Mouse (Mus musculus) midbrain, postnatal 0 days (tissue): ENCODE data around the gene Fcgr2b. TPM values are rescaled to one million over a fixed set of nuclear protein-coding genes. Genes with fewer than 3 reads are reported as not detected.

ENCODE experiments used
- ATAC-seq: fragments of 200-750 bp; cut with Nextera tagmentation; 2 replicates; pipeline ENCODE4 v1.8.0; 2017; ENCODE audit warnings: moderate number of reproducible peaks, mild to moderate bottlenecking, moderate TSS enrichment, moderate library complexity; ENCODE audit not compliant: low FRiP score
- DNase-seq: peaks from one replicate; pipeline ENCODE4 v3.0.0-alpha.2; 2015; ENCODE audit warnings: low spot score
- H3K27ac ChIP-seq: fragments of 300-500 bp; sonication (generic); 2 replicates; pipeline ENCODE4 v1.5.1; 2014; ENCODE audit warnings: low read depth, mild to moderate bottlenecking, low read length, mixed read lengths
- H3K27me3 ChIP-seq: fragments of 300-500 bp; sonication (generic); 2 replicates; pipeline ENCODE4 v1.6.1; 2014; ENCODE audit warnings: low read length, control low read depth, mixed read lengths; ENCODE audit not compliant: insufficient read depth
- H3K36me3 ChIP-seq: fragments of 300-500 bp; sonication (generic); 2 replicates; pipeline ENCODE4 v1.6.1; 2014; ENCODE audit warnings: low read length, control low read depth, mixed read lengths; ENCODE audit not compliant: insufficient read depth
- H3K4me1 ChIP-seq: fragments of 300-500 bp; sonication (generic); 2 replicates; pipeline ENCODE4 v1.6.1; 2014; ENCODE audit warnings: mild to moderate bottlenecking, control low read depth, antibody characterized with exemption, low read length, mixed read lengths; ENCODE audit not compliant: insufficient read depth
- H3K4me2 ChIP-seq: fragments of 300-500 bp; sonication (generic); 2 replicates; pipeline ENCODE4 v1.6.1; 2014; ENCODE audit warnings: low read depth, mild to moderate bottlenecking, low read length, mixed read lengths; ENCODE audit not compliant: poor library complexity, severe bottlenecking
- H3K4me3 ChIP-seq: fragments of 300-500 bp; sonication (generic); 2 replicates; pipeline ENCODE4 v1.5.1; 2014; ENCODE audit warnings: low read depth, mild to moderate bottlenecking, low read length, moderate library complexity
- H3K9ac ChIP-seq: fragments of 300-500 bp; sonication (generic); replicated peaks from 2 replicates; pipeline ENCODE4 v1.6.1; 2014; ENCODE audit warnings: mild to moderate bottlenecking, low read length, moderate library complexity, mixed read lengths; ENCODE audit not compliant: poor library complexity, severe bottlenecking
- H3K9me3 ChIP-seq: fragments of 300-500 bp; sonication (generic); 2 replicates; pipeline ENCODE4 v1.6.1; 2016; ENCODE audit warnings: low read length, control low read depth
- CTCF ChIP-seq: IDR thresholded peaks from 2 replicates; pipeline ENCODE4 v1.5.1; 2016; ENCODE audit warnings: antibody characterized with exemption, mild to moderate bottlenecking
- WGBS: fragments of 180-500 bp; shearing (Covaris S2); extraction: QIAGEN DNeasy Blood & Tissue Kit; methylation state at CpG from one replicate; pipeline ENCODE4 v1.1.7; 2014; 5-methylcytosine and 5-hydroxymethylcytosine counted together
- polyA plus RNA-seq: library from polyadenylated mRNA; unstranded; fragments of >200 nt; fragmentation: Nextera tagmentation; extraction: Ambion mirVana; gene quantifications from 2 replicates; pipeline ENCODE4 v1.2.1, GENCODE M21; 2015
- total RNA-seq: library from RNA; depleted of rRNA; stranded (reverse); fragments of >200 nt; gene quantifications from 2 replicates; pipeline ENCODE4 v1.2.3, GENCODE M21; 2014

Gene Fcgr2b
- total and polyA plus RNA-seq, 2 experiments from 2014 or later = 2.1 to 6.6 TPM

GRCm38 (mm10) chr1:170996753-170997152, 20.4 kb upstream of the Fcgr2b start:
- no peaks in the 10 kb centered on the region for H3K4me1 ChIP-seq
- H3K4me2 ChIP-seq = no peak overlapping the region
- no peak overlapping the region for H3K27ac ChIP-seq
- H3K36me3 ChIP-seq = no peaks in the 10 kb centered on the region
- DNase-seq (peak; percentile 53), ATAC-seq (no peak)
- H3K9me3 ChIP-seq = no peaks in the 10 kb centered on the region
- 58% methylated on average over 3 of the region's 3 CpGs for WGBS
- TF ChIP-seq CTCF = peak; percentile 73
- H3K4me3 ChIP-seq = no peak overlapping the region
- no peaks in the 10 kb centered on the region for H3K27me3 ChIP-seq
- no peak overlapping the region for H3K9ac ChIP-seq

DNA sequence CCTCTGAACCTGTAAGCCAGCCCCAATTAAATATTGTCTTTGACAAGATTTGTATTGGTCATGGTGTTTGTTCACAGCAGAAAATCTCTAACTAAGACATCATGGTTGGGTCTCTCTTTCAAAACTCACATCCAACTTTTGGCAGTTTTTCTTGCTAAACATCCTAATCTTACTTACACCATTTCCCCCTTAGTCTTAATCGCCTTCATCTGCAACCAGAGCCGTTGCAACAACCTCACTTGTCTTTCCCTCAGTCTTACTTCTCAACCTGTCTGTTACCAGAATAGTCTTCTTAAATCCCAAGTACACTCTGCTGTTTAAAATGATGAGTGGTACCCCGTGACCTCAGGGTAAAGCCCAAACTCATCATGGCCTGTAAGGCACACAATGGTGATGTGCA, 19.7 kb upstream of the Fcgr2b start:
- no peak for TF ChIP-seq CTCF
- Histone ChIP-seq H3K27me3 (no peaks in the 10 kb centered on the region), H3K4me3 (no peak overlapping the region), H3K9ac (no peak overlapping the region), H3K9me3 (no peaks in the 10 kb centered on the region), H3K27ac (no peak overlapping the region), H3K4me1 (no peaks in the 10 kb centered on the region), H3K4me2 (no peak overlapping the region), H3K36me3 (no peaks in the 10 kb centered on the region)
- no peak for ATAC-seq
- WGBS = 82% methylated on average over 3 of the region's 3 CpGs
- DNase-seq = no peak

DNA sequence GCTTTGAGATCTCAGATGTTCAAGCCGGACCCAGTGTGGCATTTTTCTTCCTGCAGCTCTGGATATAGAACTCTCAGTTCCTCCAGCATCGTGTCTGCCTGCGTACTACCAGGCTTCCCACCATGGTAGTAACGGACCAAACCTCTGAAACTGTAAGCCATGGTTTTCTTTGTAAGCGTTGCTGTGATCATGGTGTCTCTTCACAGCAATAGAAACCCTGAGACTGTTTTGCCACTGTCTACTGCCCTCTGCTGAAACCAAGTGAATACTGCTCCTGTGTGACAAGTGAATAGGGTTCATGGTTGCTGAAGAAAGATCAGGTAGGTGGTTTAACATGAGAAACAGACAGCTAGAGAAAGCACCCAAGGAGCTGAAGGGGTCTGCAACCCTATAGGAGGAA, 16.2 kb upstream of the Fcgr2b start:
- no peaks in the 10 kb centered on the region for H3K36me3 ChIP-seq
- DNase-seq = peak; percentile 49
- 64% methylated on average over 5 of the region's 5 CpGs for WGBS
- H3K4me2 ChIP-seq = no peak overlapping the region
- no peaks in the 10 kb centered on the region for H3K27me3 ChIP-seq
- no peak for ATAC-seq
- H3K9ac ChIP-seq = no peak overlapping the region
- TF ChIP-seq CTCF = peak; percentile 72
- no peak overlapping the region for H3K27ac ChIP-seq
- no peak overlapping the region for H3K4me3 ChIP-seq
- H3K4me1 ChIP-seq = no peaks in the 10 kb centered on the region
- H3K9me3 ChIP-seq = no peaks in the 10 kb centered on the region

DNA sequence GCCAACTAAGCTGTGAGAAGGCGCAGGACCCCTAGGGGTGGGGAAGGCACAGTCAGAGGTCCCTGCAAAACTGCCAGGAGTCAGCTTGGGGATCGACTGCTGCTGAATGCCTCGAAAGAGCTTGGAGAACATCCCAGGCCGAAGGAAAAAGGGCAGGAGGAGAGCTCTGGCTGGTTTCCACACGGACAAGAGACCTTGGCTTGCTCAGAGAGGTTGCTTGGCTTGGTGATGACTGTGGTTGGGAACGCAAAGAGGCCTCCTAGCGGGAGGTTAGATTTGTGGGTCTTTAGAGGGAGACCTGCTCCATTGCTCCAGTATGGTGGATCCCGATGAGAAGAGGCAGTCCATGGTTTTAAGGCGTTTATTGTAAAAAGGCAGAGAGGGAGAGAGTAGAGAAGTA, 13.3 kb upstream of the Fcgr2b start:
- no peak for ATAC-seq
- Histone ChIP-seq H3K27me3 (no peaks in the 10 kb centered on the region), H3K4me2 (no peak overlapping the region), H3K4me3 (no peak overlapping the region), H3K36me3 (no peaks in the 10 kb centered on the region), H3K4me1 (no peaks in the 10 kb centered on the region), H3K27ac (no peak overlapping the region), H3K9ac (no peak overlapping the region), H3K9me3 (no peaks in the 10 kb centered on the region)
- peak; percentile 3 for DNase-seq
- WGBS = 78% methylated on average over 9 of the region's 9 CpGs
- TF ChIP-seq CTCF = no peak

- Histone ChIP-seq H3K4me2 (no peak overlapping the region), H3K9ac (no peak overlapping the region), H3K4me1 (no peaks in the 10 kb centered on the region), H3K9me3 (no peaks in the 10 kb centered on the region), H3K36me3 (no peaks in the 10 kb centered on the region), H3K27ac (no peak overlapping the region), H3K4me3 (no peak overlapping the region), H3K27me3 (no peaks in the 10 kb centered on the region)
- ATAC-seq (no peak), DNase-seq (no peak)
- WGBS = 77% methylated on average over 5 of the region's 5 CpGs
- no peak for TF ChIP-seq CTCF
Observed at GRCm38 (mm10) chr1:170985861-170986260, 9.5 kb upstream of the Fcgr2b start.

- DNase-seq (no peak), ATAC-seq (no peak)
- Histone ChIP-seq H3K27ac (no peak overlapping the region), H3K9me3 (no peaks in the 10 kb centered on the region), H3K27me3 (no peaks in the 10 kb centered on the region), H3K4me2 (no peak overlapping the region), H3K36me3 (no peaks in the 10 kb centered on the region), H3K4me3 (no peak overlapping the region), H3K4me1 (no peaks in the 10 kb centered on the region), H3K9ac (no peak overlapping the region)
- TF ChIP-seq CTCF = no peak
- WGBS = 83% methylated on average over 3 of the region's 3 CpGs
Observed at GRCm38 (mm10) chr1:170985092-170985491, 8.7 kb upstream of the Fcgr2b start.
